Mouse (Mus musculus) bone marrow, adult 2 months (tissue): ENCODE results near the gene Vezt.

Source experiments
- CTCF ChIP-seq: fragments of 200-500 bp; IDR thresholded peaks from 2 replicates; pipeline ENCODE4 v1.5.1; 2011; ENCODE audit warnings: low read length, control low read depth; ENCODE audit not compliant: control insufficient read depth, insufficient read depth
- POLR2A ChIP-seq: fragments of 200-500 bp; IDR thresholded peaks from 2 replicates; pipeline ENCODE4 v1.6.1; 2011; ENCODE audit warnings: low read depth, mild to moderate bottlenecking, control low read depth, low read length, borderline replicate concordance; ENCODE audit not compliant: control insufficient read depth

DNA sequence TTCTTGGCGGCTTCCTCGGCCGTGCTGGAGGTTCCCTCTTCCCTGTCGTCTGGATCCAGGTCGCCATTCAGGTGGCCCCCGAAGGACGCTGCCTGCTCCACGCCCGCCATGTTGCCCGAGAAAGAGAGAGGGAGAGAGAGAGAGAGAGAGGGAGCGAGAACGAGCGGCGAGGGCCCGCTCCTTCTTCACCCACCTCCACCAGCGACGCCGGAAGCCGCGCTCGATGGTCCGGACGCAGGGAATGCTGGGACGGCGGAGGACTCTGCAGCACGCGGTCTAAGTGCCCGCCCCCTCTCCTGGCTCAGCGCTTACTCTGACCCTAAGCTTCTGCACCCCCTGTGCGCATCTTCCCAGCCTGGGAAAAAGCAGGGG, 146.1 kb downstream of the Vezt start:
- TF ChIP-seq CTCF (no peak), POLR2A (peak; percentile 93)
